Mouse (Mus musculus): ENCODE measurements at regions not wholly inside any gene's neighbourhood (a gene's known extent, or its start where the extent isn't known, plus 50 kb on each side); places are given as distances from the start of the nearest gene placed in this dataset.

- no peak for DNase-seq
These were observed 233.7 kb upstream of the Isx start for GRCm38 (mm10) chr8:74639276-74639675.

- no peak for DNase-seq
These were observed 232.3 kb upstream of the Isx start for GRCm38 (mm10) chr8:74640636-74641035.

GRCm38 (mm10) chr8:74659950-74660349 lies 213.0 kb upstream of the Isx start:
- no peak for DNase-seq

- DNase-seq = no peak
These were observed 184.6 kb upstream of the Isx start for GRCm38 (mm10) chr8:74688342-74688741.

- DNase-seq = no peak
These were observed 177.0 kb upstream of the Isx start for GRCm38 (mm10) chr8:74696001-74696400.

GRCm38 (mm10) chr8:74697317-74697716 lies 175.7 kb upstream of the Isx start:
- peak in 1 of 2 experiments; percentile 1 for DNase-seq

GRCm38 (mm10) chr8:74712617-74713016 lies 160.4 kb upstream of the Isx start:
- no peak for DNase-seq

GRCm38 (mm10) chr8:74716030-74716429 lies 156.9 kb upstream of the Isx start:
- no peak for DNase-seq

GRCm38 (mm10) chr8:74764728-74765127 lies 108.2 kb upstream of the Isx start:
- no peak for DNase-seq

GRCm38 (mm10) chr8:74775549-74775948 lies 97.4 kb upstream of the Isx start:
- DNase-seq = no peak

GRCm38 (mm10) chr8:74781087-74781486 lies 91.9 kb upstream of the Isx start:
- no peak for DNase-seq

GRCm38 (mm10) chr8:74808685-74809084 lies 64.3 kb upstream of the Isx start:
- no peak for DNase-seq

GRCm38 (mm10) chr8:74810054-74810453 lies 62.9 kb upstream of the Isx start:
- no peak for DNase-seq

- DNase-seq = no peak
These were observed 54.5 kb upstream of the Isx start for GRCm38 (mm10) chr8:74818434-74818833.

GRCm38 (mm10) chr8:74820716-74821115 lies 52.3 kb upstream of the Isx start:
- no peak for DNase-seq

GRCm38 (mm10) chr8:74822288-74822687 lies 50.7 kb upstream of the Isx start:
- DNase-seq = no peak
